Mouse (Mus musculus) E14TG2a.4 (cell line): ENCODE data around the gene Ppp2r5c.

Experiments
- CTCF ChIP-seq: conservative IDR thresholded peaks from 2 replicates; pipeline ENCODE4 v1.5.1; 2014; ENCODE audit warnings: low read length
- NANOG ChIP-seq: IDR thresholded peaks from 2 replicates; pipeline ENCODE4 v1.6.1; 2014; ENCODE audit warnings: borderline replicate concordance, low read length, mixed read lengths
- POU5F1 ChIP-seq: IDR thresholded peaks from 2 replicates; pipeline ENCODE4 v1.6.1; 2014; ENCODE audit warnings: low read length, borderline replicate concordance

- no peak for TF ChIP-seq CTCF
- no peak for TF ChIP-seq POU5F1
- no peak for TF ChIP-seq NANOG
Observed at GRCm38 (mm10) chr12:110512884-110513283, 66.0 kb downstream of the Ppp2r5c start.
